Mouse (Mus musculus) olfactory bulb, adult 2 months (tissue): ENCODE results near the gene Ppp1r9a.

Experiments used
- CTCF ChIP-seq: fragments of 200-500 bp; IDR thresholded peaks from 2 replicates; pipeline ENCODE4 v1.5.1; 2012; ENCODE audit warnings: low read depth, mild to moderate bottlenecking, low read length, moderate library complexity; ENCODE audit not compliant: insufficient read depth
- POLR2A ChIP-seq: fragments of 200-500 bp; IDR thresholded peaks from 2 replicates; pipeline ENCODE4 v1.6.1; 2012; ENCODE audit warnings: mild to moderate bottlenecking, low read depth, low read length, moderate library complexity; ENCODE audit not compliant: insufficient read depth

DNA sequence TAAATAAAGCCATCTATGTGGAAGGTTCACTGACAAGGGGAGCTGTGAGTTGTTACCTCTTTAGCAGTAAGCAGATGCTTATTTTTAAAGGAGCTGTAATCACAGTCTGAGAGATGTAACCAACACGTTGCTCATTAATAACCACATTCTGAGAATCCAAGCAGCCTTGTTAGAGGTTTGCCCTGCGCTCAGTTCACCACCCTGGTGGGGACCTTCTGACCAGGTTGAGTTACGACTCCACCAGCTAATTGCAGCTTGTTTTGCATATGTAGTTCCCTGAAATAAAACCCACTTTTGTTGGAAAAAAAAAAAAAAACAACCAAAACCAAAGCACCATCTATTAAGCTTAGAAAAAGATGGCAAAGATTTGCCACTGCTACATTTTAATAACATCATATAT lies 205.8 kb downstream of the Ppp1r9a start:
- TF ChIP-seq CTCF (no peak), POLR2A (no peak)
